Mouse (Mus musculus) G1E (cell line): ENCODE measurements around the gene Gm29797.

Experiments
- CTCF ChIP-seq: IDR thresholded peaks from 2 replicates; pipeline ENCODE4 v1.5.1; 2012; ENCODE audit warnings: low read depth, low read length, inconsistent platforms, mixed read lengths
- GATA1 ChIP-seq: IDR thresholded peaks from 2 replicates; pipeline ENCODE4 v1.6.1; 2012; ENCODE audit warnings: borderline replicate concordance, low read length, inconsistent platforms, mixed read lengths
- POLR2AphosphoS5 ChIP-seq: IDR thresholded peaks from 2 replicates; pipeline ENCODE4 v1.6.1; 2012; ENCODE audit warnings: low read depth, low read length, inconsistent platforms; ENCODE audit not compliant: insufficient replicate concordance

GRCm38 (mm10) chr2:181677755-181678098 is 20.9 kb downstream of the Gm29797 start:
- TF ChIP-seq CTCF (no peak), POLR2AphosphoS5 (no peak), GATA1 (no peak)
